Mouse (Mus musculus): ENCODE results near the gene Mrps10. TPM values are rescaled to one million over a fixed set of nuclear protein-coding genes. Genes with fewer than 3 reads are reported as not detected.

Mrps10 gene
- polyA plus RNA-seq, 1 experiment: 97.9 TPM

DNA sequence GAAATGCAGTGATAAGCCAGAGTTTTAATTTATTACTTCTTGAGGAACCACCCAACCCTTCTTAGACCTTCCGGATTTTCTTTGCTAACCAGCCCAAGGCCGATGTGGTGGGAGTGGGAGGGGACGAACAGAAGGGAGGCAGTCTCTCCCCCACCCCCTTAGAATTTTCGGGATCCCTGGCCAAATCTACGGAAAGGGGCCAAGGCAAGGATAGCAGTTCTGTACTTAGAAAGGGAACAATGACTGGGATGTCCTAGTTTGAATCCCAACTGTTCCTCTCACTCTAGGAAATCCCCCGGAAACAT is 45.7 kb upstream of the Mrps10 start:
- Histone ChIP-seq H3K27me3 (ENCODE audit: control insufficient read depth, insufficient read depth, insufficient read length) (no peaks in the 10 kb centered on the region), H3K4me2 (ENCODE audit: low read depth) (no peak overlapping the region), H3ac (ENCODE audit: control insufficient read depth, insufficient read length) (no peak overlapping the region), H3K36me3 (ENCODE audit: control insufficient read depth, insufficient read depth) (peaks cover 9% of the 10 kb centered on the region), H3K4me3 (no peak overlapping the region), H3K79me2 (ENCODE audit: control insufficient read depth, insufficient read depth) (no peaks in the 10 kb centered on the region)
- TF ChIP-seq CEBPB (IDR thresholded peaks at IDR 0.05; ENCODE audit: insufficient read depth, poor library complexity, severe bottlenecking) (no peak), SRF (IDR thresholded peaks at IDR 0.05; ENCODE audit: control insufficient read depth, insufficient read length, low read depth) (no peak), REST (IDR thresholded peaks at IDR 0.05; ENCODE audit: insufficient read depth, insufficient read length) (no peak), POLR2AphosphoS2 (IDR thresholded peaks at IDR 0.05; ENCODE audit: insufficient read length, low read depth) (no peak), MYOD1 (IDR thresholded peaks at IDR 0.05; ENCODE audit: control insufficient read depth in 1 of 3, insufficient read length in 2 of 3, low read depth in 2 of 3) (no peak), E2F4 (IDR thresholded peaks at IDR 0.05; ENCODE audit: insufficient read depth) (no peak), USF1 (IDR thresholded peaks at IDR 0.05; ENCODE audit: low read depth) (no peak), POLR2A (IDR thresholded peaks at IDR 0.05; ENCODE audit: insufficient read length, low read depth) (no peak), TCF12 (IDR thresholded peaks at IDR 0.05; ENCODE audit: insufficient read depth, poor library complexity, severe bottlenecking) (no peak), MAX (IDR thresholded peaks at IDR 0.05; ENCODE audit: low read depth) (no peak), TCF3 (IDR thresholded peaks at IDR 0.05; ENCODE audit: insufficient read length, low read depth) (no peak), MYOG (IDR thresholded peaks at IDR 0.05; ENCODE audit: control insufficient read depth in 1 of 3, insufficient read depth in 1 of 3, insufficient read length in 2 of 3, low read depth in 2 of 3) (no peak)

DNA sequence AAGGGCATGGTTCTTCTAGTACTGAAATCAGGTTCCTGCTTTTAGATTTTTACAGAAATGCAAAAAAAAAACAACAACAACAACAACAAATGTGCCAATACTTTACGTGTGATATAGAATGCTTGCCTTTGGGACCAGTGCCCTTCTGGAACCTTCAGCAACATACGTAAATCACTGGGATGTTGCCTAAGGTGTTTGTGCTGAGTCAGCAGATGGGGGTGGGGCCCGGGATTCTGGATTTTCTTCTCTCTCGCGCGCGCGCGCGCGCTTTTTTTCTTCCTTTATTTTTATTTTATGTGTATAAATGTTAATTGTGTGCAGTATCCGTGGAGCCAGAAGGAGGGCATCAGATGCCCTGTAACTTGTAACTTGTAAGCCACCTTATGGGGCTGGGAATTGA is 41.1 kb upstream of the Mrps10 start:
- Histone ChIP-seq H3K4me2 (ENCODE audit: low read depth) (no peak overlapping the region), H3K79me2 (ENCODE audit: control insufficient read depth, insufficient read depth) (no peaks in the 10 kb centered on the region), H3ac (ENCODE audit: control insufficient read depth, insufficient read length) (no peak overlapping the region), H3K27me3 (ENCODE audit: control insufficient read depth, insufficient read depth, insufficient read length) (no peaks in the 10 kb centered on the region), H3K36me3 (ENCODE audit: control insufficient read depth, insufficient read depth) (peaks cover 12% of the 10 kb centered on the region), H3K4me3 (no peak overlapping the region)
- TF ChIP-seq CEBPB (IDR thresholded peaks at IDR 0.05; ENCODE audit: insufficient read depth, poor library complexity, severe bottlenecking): no peak
- no peak for TF ChIP-seq MYOD1 (IDR thresholded peaks at IDR 0.05; ENCODE audit: control insufficient read depth in 1 of 3, insufficient read length in 2 of 3, low read depth in 2 of 3)
- no peak for TF ChIP-seq E2F4 (IDR thresholded peaks at IDR 0.05; ENCODE audit: insufficient read depth)
- no peak for TF ChIP-seq SRF (IDR thresholded peaks at IDR 0.05; ENCODE audit: control insufficient read depth, insufficient read length, low read depth)
- TF ChIP-seq TCF3 (IDR thresholded peaks at IDR 0.05; ENCODE audit: insufficient read length, low read depth): no peak
- no peak for TF ChIP-seq POLR2A (IDR thresholded peaks at IDR 0.05; ENCODE audit: insufficient read length, low read depth)
- TF ChIP-seq MAX (IDR thresholded peaks at IDR 0.05; ENCODE audit: low read depth): no peak
- no peak for TF ChIP-seq POLR2AphosphoS2 (IDR thresholded peaks at IDR 0.05; ENCODE audit: insufficient read length, low read depth)
- TF ChIP-seq USF1 (IDR thresholded peaks at IDR 0.05; ENCODE audit: low read depth): no peak
- TF ChIP-seq REST (IDR thresholded peaks at IDR 0.05; ENCODE audit: insufficient read depth, insufficient read length): no peak
- no peak for TF ChIP-seq MYOG (IDR thresholded peaks at IDR 0.05; ENCODE audit: control insufficient read depth in 1 of 3, insufficient read depth in 1 of 3, insufficient read length in 2 of 3, low read depth in 2 of 3)
- no peak for TF ChIP-seq TCF12 (IDR thresholded peaks at IDR 0.05; ENCODE audit: insufficient read depth, poor library complexity, severe bottlenecking)

DNA sequence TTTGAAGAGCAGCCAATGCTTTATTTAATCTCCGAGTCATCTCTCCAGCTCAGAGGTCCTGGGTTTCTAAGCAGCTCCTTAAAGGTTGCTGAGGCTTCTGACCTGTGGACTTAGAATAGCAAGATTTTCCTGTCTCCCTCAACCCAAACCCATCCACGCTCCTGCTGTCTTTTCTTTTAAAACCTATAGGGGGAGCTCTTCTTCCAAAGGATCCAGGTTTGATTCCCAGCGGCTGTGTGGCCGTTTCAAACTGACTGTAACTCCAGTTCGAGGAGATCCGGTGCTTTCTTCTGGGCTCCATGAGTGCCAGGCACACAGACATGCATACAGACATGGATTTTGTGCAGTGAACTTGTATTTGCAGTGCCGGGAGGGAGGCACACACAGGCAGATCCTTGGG is 40.7 kb upstream of the Mrps10 start:
- no peaks in the 10 kb centered on the region for H3K27me3 ChIP-seq (ENCODE audit: control insufficient read depth, insufficient read depth, insufficient read length)
- H3K79me2 ChIP-seq (ENCODE audit: control insufficient read depth, insufficient read depth): no peaks in the 10 kb centered on the region
- H3K36me3 ChIP-seq (ENCODE audit: control insufficient read depth, insufficient read depth): peaks cover 12% of the 10 kb centered on the region
- TF ChIP-seq CEBPB (IDR thresholded peaks at IDR 0.05; ENCODE audit: insufficient read depth, poor library complexity, severe bottlenecking): no peak
- TF ChIP-seq REST (IDR thresholded peaks at IDR 0.05; ENCODE audit: insufficient read depth, insufficient read length): no peak
- no peak for TF ChIP-seq POLR2AphosphoS2 (IDR thresholded peaks at IDR 0.05; ENCODE audit: insufficient read length, low read depth)
- H3ac ChIP-seq (ENCODE audit: control insufficient read depth, insufficient read length): no peak overlapping the region
- H3K4me2 ChIP-seq (ENCODE audit: low read depth): no peak overlapping the region
- H3K4me3 ChIP-seq: no peak overlapping the region

DNA sequence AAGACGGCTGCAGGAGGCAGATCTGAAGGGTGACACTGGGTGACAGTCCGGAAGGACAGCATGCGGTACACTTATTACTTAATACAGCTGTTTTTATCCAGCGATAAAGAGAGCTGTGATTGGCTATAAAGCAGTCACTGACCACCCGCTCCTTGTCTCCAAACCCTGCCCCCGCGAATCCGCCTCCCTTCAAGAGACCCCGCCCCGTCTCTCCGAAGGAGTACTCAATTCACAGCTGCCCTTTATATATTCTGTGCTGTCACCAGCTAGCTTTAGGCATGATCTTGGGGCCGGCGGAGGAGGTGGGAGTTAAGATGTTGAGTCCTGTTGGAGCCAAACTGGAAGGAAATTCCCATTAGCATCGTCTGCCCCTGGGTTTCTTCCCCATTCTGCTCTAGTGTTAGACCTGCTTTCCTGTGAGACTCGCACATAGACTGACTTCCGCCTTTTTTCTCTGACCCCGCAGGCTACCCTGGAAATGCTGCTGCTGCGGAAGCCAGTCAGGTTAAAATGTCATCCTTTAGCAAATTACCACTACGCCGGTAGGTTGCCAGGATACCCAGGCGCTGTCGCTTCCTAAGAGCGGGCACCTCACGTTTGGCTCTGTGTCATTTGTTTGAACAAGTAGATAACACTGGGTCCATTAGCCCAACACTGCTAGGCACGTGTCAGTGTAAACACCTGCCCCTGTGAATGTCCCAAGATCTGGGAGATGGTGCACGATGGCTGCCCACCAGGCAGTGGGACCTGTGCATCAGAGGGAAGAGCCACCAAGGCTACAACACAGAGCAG is 39.9 kb upstream of the Mrps10 start:
- Histone ChIP-seq H3K36me3 (ENCODE audit: control insufficient read depth, insufficient read depth) (peaks cover 12% of the 10 kb centered on the region), H3K4me3 (no peak overlapping the region), H3K27me3 (ENCODE audit: control insufficient read depth, insufficient read depth, insufficient read length) (no peaks in the 10 kb centered on the region), H3K79me2 (ENCODE audit: control insufficient read depth, insufficient read depth) (no peaks in the 10 kb centered on the region), H3K4me2 (ENCODE audit: low read depth) (no peak overlapping the region), H3ac (ENCODE audit: control insufficient read depth, insufficient read length) (no peak overlapping the region)
- no peak for TF ChIP-seq MAX (IDR thresholded peaks at IDR 0.05; ENCODE audit: low read depth)
- no peak for TF ChIP-seq TCF3 (IDR thresholded peaks at IDR 0.05; ENCODE audit: insufficient read length, low read depth)
- TF ChIP-seq USF1 (IDR thresholded peaks at IDR 0.05; ENCODE audit: low read depth): no peak
- TF ChIP-seq POLR2AphosphoS2 (IDR thresholded peaks at IDR 0.05; ENCODE audit: insufficient read length, low read depth): no peak
- no peak for TF ChIP-seq CEBPB (IDR thresholded peaks at IDR 0.05; ENCODE audit: insufficient read depth, poor library complexity, severe bottlenecking)
- TF ChIP-seq SRF (IDR thresholded peaks at IDR 0.05; ENCODE audit: control insufficient read depth, insufficient read length, low read depth): no peak
- no peak for TF ChIP-seq E2F4 (IDR thresholded peaks at IDR 0.05; ENCODE audit: insufficient read depth)
- TF ChIP-seq REST (IDR thresholded peaks at IDR 0.05; ENCODE audit: insufficient read depth, insufficient read length): no peak
- no peak for TF ChIP-seq TCF12 (IDR thresholded peaks at IDR 0.05; ENCODE audit: insufficient read depth, poor library complexity, severe bottlenecking)
- TF ChIP-seq MYOG (IDR thresholded peaks at IDR 0.05; ENCODE audit: control insufficient read depth in 1 of 3, insufficient read depth in 1 of 3, insufficient read length in 2 of 3, low read depth in 2 of 3): no peak
- no peak for TF ChIP-seq MYOD1 (IDR thresholded peaks at IDR 0.05; ENCODE audit: control insufficient read depth in 1 of 3, insufficient read length in 2 of 3, low read depth in 2 of 3)
